Mouse (Mus musculus): ENCODE data around the gene 4930572O03Rik.
A peak's percentile ranks its signal among the peaks of the same experiment; 100 is the strongest.
"Not testable (repeated sequence)": the region's sequence is repeated elsewhere in the genome, so short reads cannot be mapped to it uniquely, and the experiment has no call there.

4930572O03Rik gene

DNA sequence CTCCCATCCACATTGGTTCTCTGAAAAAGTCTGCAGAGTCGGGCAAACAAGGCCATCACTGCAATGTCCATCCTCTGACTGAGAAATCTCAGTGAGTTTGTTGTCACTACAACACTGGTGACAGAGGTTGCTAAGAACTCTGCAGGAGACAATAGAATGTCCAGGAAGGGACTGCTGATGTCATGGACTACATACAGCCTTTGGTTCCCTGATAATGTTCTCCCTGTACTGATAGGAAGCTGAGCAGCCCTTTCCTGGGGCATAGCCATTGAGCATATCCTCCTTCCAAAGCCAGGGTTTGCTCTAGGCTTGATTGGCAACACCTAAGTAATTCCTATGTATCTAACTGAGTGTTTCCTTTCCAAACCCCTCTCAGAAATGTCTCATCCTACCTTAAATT lies at the start of gene 4930572O03Rik:
4930572O03Rik (minus strand) TSS at position 101 of the 400 bp plus-strand sequence.
- DNase-seq (ENCODE audit: low read depth, low spot score) = not testable (repeated sequence)

DNA sequence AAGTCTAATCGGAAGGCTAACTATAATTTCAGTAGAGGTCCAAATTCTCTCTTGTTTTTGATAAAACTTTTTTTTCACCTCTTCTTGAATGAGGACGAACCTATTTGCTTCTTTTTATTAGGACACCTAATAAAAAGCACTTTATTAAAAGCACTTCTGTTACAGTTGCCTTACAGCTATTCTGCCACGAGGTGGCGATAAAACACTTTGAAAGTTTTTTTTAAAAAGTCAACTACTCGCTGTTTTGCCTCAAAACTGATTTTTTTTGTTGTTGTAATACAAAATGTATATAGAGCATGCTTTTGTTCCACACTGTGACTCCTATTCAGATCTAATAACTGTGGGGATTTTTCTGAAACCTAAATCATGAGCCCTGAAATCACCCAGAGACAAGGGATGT lies 46.0 kb upstream of the 4930572O03Rik start:
- not testable (repeated sequence) for DNase-seq (ENCODE audit: low read depth, low spot score)

DNA sequence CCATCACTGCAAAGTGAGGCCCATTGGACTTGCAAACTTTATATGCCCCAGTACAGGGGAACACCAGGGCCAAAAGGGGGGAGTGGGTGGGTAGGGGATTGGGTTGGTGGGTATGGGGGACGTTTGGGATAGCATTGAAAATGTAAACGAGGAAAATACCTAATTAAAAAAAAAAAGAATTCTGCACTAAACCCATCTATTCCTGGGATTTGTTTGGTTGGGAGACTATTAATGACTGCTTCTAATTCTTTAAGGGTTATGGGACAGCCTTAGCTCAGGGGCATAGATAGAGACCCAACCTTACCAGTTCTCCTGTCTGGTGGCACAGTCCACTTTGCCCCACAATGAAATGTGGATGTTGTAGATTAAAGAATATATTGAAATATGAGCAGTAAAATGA lies 40.9 kb upstream of the 4930572O03Rik start:
- DNase-seq (ENCODE audit: low read depth, low spot score) = not testable (repeated sequence)

DNA sequence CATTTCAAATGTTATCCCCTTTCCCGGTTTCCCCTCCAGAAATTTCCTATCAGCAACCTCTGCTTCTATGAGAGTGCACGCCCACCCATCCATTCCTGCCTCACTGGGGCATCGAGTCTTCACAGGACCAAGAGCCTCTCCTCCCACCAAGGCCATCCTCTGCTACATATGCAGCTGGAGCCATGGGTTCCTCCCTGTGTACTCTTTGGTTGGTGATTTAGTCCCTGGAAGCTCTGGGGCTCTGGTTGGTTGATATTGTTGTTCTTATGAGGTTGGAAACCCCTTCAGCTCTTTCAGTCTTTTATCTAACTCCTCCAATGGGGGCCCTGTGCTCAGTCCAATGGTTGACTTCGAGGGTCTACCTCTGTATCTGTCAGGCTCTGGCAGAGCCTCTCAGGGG lies 35.0 kb upstream of the 4930572O03Rik start:
- not testable (repeated sequence) for DNase-seq (ENCODE audit: low read depth, low spot score)

DNA sequence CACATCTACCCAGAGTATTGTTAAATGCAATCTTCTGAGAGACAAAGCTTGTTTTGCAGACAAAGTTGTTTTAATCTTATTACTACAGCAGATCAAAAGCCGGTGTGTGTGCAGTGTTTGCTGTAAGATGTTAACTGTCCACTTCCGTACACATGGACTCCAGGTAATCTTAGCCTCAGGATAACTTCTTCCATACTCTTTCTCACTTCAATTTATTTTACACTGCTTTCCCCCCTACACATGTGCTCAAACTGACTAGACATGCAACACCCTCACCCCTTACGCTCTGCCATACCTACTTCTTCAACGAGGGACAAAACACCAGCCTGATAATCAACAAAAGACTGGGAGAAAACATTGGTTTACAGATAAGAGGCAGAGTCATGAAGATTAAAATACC lies 34.0 kb upstream of the 4930572O03Rik start:
- DNase-seq (ENCODE audit: low read depth, low spot score) = not testable (repeated sequence)

DNA sequence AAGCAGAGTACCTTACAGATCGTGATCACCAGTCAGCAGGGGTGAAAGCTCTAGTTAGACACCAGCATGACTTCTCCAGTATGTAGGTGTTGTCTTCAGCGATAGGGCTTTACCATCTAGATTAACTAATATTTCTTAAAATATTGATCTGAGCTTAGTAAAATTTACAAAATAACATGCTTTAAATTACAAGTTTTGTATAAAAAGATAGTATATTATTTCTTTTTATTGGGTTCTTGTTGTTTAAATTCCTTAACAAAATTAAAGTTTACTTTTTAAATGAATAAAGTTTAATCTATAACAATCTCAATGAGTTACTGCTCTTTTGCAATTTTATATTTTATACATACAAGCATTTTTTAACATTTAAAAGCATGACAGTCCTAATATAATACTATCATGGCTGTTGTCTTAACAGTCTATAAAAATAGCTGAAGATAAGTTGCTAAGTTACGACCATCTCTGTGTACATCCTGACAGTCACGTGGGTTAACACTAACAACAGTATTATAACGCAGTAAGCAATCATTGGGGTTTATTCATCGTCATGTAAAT lies 32.9 kb upstream of the 4930572O03Rik start:
- DNase-seq (ENCODE audit: low read depth, low spot score) = not testable (repeated sequence)

DNA sequence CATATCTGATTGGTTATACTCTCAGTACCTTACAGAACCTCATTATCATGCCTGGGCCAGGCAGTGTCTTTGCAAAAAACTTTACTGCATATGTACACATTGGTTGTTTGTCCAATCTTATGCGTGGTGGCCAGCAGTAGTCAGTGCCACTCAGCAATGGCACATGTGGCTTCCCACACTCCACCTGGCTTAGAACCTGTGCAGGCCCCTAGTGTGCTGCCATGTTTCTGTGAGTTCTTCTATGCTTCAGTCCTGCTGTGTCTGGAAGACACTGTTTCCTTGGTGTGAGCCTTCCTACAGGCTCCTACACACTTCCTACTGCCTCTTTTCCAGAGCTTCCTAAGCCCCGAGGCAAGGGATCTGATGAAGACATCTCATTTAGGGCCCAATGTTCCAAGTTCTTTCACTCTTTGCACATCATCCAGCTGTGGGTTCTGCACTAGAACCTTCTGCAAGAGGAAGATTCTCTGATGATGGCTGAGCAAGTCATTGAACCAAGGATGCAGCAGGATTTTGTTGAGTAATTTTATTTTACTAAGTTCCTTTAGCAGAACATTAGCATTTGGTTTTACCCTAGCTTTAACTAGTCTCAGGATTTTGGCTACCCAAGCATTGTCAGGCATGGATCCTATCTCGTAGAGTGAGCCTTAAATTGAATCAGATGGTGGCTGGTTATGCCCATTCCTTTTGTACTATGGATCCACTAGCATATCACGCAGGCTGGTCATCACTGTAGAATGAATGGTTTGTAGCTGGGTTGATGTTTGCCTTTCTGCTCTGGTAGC lies 32.2 kb upstream of the 4930572O03Rik start:
- not testable (repeated sequence) for DNase-seq (ENCODE audit: low read depth, low spot score)

DNA sequence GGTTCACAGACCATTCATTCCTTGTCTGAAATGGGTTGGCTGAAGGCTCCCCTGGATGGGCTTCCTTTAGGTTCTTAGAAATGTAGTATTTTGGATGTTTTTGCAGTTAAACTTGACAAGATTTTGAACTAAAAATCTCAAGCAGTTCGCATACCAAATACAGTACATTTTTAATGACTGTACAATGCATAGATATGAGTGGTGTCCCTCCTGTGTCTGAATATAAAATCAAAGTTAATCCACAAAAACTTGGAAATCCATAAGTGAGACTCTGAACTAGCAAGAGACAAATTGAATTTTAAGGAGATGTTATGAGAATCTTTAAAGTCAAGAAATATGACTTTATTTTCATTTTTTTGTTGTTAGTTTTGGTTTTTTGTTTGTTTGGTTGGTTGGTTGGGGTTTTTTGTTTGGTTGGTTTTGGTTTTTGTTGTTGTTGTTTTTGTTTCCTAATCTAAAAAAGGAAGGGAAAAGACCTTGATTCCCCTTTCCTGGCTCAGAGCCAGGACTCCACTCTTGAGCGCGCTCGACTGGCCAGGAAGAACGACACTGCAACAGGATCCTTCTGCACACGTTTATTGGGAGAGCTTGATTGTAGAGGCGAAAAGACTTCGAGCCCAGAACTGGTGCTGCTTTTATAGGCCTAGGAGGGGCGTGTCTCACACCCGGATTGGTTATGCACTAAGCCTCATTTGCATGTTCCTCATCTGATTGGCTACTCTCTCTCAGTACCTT lies 24.6 kb upstream of the 4930572O03Rik start:
- DNase-seq (ENCODE audit: low read depth, low spot score) = not testable (repeated sequence)

DNA sequence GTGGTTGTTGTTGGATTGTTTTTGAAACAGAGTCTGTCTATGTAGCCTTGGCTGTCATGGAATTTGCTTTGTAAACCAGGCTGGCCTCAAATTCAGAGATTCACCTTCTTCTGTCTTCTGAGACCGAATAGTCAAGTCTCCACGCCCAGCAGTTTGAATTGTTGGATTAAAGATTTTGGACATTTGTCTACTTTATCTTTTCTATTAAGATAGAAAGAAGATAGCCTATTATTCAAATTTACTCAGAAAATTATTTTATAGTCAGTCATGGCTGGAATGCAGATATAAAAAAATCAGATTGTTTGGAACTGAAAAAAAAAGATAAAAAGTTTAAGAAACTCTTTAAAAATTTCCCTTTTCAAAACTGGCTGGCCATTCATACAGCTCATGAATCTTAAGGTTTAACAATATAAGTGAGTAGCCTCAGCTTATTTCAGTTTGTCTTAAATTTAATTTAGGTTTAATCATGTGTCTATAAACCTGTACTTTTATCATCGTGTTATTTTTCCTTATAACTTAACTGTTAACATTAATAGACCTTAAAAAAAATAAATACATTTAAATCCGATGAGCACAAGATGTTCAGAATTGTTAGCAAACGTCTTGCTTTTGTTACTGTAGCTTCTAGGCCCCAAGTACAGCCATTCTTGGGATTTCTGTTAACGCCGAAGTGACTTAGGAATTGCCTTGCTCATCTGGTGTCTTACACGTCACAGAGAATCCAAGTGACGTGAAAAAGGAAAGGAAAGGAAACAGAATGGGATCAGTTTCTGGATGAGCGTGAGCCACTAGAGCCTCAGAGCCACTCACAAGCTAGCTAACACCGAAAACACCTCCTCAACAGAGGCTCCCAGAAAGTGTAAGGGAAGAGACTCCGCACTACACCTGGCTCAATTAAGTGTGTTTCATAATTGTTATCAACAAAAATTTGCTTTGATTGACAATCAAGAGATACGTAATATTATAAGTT lies 23.4 kb upstream of the 4930572O03Rik start:
- DNase-seq (ENCODE audit: low read depth, low spot score) = not testable (repeated sequence)

DNA sequence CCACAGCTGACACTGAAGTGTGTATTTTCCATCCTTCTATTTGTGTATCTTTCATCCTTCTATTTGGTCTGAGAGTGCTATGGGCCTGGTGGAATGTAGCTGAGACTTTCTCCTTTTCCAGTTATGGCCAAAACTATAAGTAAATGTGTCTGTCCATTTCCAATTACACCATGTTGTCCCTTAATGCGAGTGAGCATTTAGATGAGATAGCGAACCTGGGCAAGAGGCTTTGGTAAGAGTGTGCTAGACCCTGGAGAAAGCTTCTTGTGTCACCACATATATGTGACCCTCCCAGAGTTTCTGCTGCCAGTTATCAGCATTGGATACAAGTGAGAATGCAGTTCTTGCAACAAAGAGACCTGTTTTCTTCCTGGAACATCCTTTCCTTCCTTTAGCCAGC lies 22.0 kb upstream of the 4930572O03Rik start:
- DNase-seq (ENCODE audit: low read depth, low spot score) = not testable (repeated sequence)

DNA sequence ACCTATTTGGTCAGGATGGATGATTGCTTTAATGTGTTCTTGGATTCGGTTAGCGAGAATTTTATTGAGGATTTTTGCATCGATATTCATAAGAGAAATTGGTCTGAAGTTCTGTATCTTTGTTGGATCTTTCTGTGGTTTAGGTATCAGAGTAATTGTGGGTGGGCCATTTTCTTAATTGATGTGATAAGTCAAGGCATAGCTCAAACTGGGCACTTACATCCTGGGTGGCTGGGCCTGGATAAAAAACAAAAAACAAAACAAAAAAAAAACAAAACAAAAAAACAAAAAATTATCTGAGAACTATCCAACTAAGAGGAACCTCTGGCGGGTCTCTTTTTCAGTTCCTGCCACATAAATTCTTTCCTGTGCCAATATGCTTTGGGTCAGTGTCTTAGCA lies 20.9 kb upstream of the 4930572O03Rik start:
- not testable (repeated sequence) for DNase-seq (ENCODE audit: low read depth, low spot score)

DNA sequence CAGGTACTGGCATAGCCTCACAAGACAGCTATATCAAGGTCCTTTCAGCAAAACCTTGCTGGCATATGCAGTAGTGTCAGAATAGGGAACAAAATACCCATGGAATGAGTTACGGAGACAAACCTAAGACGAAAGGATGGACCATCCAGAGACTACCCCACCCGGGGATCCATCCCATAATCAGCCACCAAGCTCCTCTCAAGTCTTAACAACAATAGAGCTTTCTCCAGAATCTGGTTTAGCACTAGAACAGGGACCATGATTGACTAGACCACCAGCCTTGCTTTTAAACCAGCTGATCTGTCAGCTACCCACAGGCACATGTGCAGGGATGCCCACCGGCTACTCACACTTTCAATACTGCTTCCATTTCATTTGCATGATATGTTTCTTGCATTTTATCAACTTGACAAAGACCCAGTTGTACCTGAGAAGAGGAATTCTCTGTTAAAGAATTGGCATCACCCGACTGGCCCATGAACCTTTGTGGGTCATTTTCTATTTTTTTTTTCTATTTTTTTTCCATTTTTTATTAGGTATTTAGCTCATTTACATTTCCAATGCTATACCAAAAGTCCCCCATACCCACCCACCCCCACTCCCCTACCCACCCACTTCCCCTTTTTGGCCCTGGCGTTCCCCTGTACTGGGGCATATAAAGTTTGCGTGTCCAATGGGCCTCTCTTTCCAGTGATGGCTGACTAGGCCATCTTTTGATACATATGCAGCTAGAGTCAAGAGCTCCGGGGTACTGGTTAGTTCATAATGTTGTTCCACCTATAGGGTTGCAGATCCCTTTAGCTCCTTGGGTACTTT lies 17.8 kb upstream of the 4930572O03Rik start:
- DNase-seq (ENCODE audit: low read depth, low spot score) = not testable (repeated sequence)

DNA sequence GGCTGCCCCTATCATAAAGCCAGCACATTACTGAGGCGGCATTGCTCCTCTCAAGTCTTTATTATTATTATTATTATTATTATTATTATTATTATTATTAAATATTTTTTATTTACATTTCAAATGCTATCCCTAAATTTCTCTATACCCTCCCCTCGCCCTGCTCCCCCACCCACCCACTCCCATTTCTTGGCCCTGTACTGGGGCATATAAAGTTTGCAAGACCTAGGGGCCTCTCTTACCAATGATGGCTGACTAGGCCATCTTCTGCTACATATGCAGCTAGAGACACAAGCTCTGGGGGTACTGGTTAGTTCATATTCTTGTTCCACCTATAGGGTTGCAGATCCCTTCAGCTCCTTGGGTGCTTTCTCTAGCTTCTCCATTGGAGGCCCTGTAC lies 17.1 kb upstream of the 4930572O03Rik start:
- DNase-seq (ENCODE audit: low read depth, low spot score) = not testable (repeated sequence)

DNA sequence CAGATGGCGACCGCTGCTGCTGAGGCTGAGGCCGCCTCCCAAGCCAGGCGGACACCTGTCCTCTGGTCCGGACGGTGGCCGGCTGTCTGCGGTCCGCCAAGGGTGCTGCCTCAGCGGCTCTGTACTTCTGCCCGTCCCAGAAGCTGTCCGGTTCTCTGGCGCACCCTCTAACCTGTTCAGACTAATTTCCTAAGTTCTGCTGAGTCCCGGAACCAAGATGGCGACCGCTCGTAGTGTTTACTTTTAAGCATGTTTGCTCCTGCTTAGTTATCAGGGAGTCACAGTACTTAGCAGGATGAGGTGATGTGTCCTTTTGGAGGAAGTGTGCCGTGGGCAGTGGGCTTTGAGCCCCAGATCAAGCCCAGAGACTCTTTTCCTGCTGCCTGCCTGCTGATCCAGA lies 13.9 kb upstream of the 4930572O03Rik start:
- DNase-seq (ENCODE audit: low read depth, low spot score) = peak; percentile 48

DNA sequence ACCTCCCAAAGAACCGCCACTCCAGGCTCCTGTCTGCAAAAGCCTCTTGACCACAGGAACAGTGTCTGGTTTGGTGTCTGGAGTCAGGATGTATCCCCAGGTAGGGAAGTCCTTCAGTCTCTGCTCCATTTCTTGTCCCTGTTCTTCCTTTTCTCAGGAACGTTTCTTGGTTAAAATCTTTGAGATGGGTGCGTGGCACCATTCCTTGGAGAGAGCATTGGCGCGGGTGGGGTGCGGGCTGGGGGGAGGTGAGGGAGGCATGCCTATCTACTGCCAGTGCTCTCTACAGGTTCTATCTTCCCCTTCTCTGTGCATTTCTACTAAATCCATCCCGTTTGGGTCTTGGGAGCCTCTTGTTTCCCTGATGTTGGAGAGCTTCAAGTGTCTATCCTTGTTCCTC lies 7.0 kb upstream of the 4930572O03Rik start:
- DNase-seq (ENCODE audit: low read depth, low spot score) = not testable (repeated sequence)

DNA sequence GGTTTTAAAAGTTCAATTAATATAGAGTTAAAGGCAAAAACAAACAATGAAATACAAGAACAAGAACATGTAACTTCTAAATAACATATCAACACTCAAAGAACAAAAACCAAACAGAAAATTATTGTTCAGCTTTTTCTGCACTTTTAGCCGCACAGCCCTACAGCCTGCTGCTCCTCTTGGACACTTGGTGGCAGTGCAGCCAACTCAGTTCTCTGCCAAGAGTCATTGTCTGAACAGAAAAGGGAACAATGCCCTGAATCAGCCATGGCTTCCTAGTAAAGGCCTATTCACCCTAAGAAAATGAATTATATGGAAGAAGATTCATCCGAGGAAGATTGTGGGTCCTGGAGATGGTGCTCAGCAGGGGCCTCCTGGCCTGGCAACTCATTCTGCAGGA lies 4.5 kb downstream of the 4930572O03Rik start:
- not testable (repeated sequence) for DNase-seq (ENCODE audit: low read depth, low spot score)

DNA sequence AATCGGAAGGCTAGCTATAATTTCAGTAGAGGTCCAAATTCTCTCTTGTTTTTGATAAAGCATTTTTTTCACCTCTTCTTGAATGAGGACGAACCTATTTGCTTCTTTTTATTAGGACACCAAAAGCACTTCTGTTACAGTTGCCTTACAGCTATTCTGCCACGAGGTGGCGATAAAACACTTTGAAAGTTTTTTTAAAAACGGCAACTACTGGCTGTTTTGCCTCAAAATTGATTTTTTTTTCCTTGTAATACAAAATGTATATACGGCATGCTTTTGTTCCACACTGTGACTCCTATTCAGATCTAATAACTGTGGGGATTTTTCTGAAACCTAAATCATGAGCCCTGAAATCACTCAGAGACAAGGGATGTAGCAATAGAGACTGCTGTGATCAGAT lies 11.2 kb downstream of the 4930572O03Rik start:
- not testable (repeated sequence) for DNase-seq (ENCODE audit: low read depth, low spot score)

DNA sequence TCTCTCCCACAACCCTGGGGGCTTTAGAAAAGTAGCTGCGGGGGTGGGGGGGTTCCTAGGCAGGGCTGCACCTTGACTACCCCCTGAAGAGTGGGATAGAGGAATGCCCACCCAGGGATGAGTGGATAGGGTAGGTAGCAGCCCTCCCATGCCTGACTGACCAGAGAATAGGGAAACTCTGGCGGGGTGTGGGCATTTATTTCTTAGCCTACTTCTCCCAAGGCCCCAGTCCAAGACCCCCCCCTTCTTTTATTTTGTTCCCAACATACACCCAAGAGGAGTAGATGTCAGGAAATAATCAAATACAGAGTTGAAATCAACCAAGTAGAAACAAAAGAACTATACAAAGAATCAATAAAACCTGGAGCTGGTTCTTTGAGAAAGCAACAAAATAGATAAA lies 19.2 kb downstream of the 4930572O03Rik start:
- not testable (repeated sequence) for DNase-seq (ENCODE audit: low read depth, low spot score)

DNA sequence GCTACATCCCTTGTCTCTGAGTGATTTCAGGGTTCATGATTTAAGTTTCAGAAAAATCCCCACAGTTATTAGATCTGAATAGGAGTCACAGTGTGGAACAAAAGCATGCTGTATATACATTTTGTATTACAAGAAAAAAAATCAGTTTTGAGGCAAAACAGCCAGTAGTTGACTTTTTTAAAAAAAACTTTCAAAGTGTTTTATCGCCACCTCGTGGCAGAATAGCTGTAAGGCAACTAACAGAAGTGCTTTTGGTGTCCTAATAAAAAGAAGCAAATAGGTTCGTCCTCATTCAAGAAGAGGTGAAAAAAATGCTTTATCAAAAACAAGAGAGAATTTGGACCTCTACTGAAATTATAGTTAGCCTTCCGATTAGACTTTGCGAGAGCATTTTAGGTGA lies 26.8 kb downstream of the 4930572O03Rik start:
- not testable (repeated sequence) for DNase-seq (ENCODE audit: low read depth, low spot score)

DNA sequence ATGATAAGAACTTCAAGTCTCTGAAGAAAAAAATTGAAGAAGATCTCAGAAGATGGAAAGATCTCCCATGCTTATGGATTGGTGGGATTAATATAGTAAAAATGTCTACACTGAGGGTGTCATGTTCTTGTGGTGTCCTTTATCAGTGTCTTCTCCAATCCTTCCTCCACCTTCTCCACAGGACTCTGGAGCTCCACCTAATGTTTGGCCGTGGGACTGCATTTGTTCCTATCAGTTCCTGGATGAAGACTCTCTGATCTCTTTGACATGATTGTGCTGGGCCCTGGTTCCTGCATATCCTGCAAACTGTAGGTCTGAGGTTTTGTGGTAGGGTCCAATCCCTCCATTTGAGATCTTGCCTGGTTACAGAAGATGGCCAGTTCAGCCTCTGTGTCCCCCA lies 28.7 kb downstream of the 4930572O03Rik start:
- DNase-seq (ENCODE audit: low read depth, low spot score) = not testable (repeated sequence)

Measured in ES-CJ7 (cell line).